Mouse (Mus musculus) retina, adult 2 months (tissue): Measurements from ENCODE around the gene Cped1.
"Not testable (repeated sequence)": the region's sequence is repeated elsewhere in the genome, so short reads cannot be mapped to it uniquely, and the experiment has no call there.

Source experiments
- DNase-seq: peaks from one replicate; pipeline ENCODE4 v3.0.0-alpha.2; 2012; ENCODE audit warnings: low read depth, low spot score

Cped1 gene

DNA sequence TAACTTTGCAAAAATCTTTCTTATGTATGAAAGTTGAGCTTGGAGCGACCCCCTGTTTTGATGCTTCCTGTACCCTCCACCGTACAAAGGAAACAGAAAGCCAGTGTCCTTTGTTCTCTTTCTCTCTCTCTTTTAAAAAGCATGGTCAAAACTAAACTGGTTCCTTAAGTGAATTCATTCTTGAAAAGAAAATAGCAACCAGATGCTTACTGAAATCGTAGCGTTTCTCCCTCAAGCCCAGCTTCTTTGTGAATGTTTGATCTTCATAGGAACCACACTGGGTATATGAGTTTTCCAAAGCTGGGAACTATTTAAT lies 40.6 kb downstream of the Cped1 start:
- no peak for DNase-seq

DNA sequence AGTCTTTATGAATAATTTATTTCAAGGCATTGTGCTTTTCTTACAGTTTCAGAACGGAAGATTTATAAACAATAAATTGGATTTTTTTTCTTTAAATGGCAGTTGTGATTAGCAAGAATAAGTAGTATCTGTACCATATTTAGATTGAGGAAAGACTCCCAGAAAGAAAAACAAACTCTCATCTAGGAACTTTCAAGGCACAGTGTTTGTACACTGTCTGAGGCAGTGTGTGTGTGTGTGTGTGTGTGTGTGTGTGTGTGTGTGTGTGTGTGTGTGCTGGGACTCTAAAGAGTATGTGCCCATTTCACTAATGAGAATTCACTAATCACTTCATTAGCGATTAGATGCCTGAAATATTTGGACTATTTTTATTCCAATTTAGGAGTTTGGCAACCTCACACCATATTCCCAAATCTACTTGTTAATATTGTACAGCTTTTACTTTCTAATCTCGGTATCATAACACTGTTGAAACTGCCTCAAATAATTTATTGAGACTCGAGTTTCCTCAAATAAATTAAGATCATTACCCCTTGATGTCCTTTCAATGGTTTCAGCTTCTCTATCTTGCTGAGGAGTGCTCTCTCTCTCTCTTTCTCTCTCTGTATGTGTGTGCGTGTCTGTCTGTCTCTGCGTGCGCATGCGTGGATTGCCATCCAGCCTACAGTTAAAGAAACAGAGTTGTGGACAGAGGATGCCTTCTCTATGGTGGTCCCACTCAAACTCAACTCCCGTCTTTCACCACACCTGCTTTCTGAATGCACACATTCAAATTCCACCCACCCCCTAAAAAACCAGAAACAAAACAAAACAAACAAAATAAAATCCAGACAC lies 41.3 kb downstream of the Cped1 start:
- DNase-seq = no peak

DNA sequence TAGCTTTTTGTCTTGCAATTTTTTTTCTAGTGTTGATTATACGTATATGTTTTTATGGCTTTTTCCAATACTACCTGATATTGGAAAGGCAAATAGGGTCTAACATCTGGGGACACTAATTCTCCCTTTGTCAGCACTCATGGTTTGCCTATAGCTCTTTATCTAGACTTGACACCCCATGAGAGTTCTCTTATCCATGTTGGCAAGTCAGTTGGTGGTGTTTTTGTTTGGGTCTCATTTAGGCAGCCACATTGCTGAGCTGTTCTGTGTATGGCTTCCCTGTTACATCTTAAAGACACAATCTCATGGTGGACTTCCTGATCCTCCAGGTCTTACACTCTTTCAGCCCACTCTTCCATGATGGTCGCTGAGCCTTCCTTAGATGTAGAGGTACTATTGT lies 42.1 kb downstream of the Cped1 start:
- DNase-seq = no peak

DNA sequence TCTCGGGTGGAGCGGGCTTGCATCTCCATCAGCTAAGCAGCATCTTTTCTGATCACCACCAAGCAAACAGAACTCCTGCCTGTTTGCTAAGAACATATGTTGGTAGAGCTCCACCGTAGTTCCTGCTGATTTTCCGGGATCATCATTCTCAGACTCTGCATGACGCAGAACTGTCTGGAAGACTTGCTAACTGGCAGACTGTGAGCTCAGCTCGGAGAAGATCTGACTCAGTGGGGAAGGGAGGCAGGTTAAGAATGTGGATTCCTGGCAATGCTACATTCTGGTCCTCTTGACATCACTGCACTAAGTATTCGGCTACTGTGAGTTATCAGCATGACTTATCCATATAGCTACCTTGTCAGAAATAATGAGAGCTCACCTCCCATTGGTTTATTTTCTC lies 44.7 kb downstream of the Cped1 start:
- no peak for DNase-seq

DNA sequence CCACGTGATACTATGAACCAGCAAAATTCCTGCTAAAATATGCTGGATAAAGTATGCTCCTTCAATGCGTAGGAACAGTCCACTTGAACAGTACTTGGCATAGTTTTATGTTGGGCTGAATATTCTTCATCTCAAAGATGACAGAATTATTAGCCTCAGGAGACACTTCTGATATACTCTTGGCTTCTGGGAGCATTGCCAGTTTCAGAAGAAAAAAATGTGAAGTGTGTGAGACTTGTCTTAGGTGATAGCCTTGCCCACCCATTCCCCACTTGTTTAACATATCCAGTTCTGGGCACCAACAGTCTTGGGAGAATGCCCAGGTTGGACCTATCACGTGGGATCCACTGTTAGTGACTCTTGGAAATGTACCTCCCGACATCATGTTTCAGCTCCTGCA lies 47.5 kb downstream of the Cped1 start:
- DNase-seq = no peak

DNA sequence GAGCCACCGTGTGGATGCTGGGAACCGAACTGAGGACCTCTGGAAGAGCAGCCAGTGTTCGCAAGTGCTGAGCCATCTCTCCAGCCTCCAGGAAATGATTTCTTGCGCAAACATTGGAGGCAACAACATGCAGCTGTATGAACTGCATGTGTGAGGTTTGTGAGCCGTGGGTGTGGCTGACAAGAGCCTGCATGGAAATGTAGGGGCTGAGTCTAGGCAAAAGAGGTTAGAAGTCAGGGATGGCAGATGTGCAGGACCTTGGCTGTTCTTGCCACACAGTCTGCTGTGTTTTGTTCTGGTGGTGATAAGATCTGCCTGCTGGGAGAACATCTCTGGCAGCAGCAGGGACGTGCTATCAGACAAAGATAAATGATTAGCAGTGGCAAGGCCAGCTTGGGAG lies 49.7 kb downstream of the Cped1 start:
- no peak for DNase-seq

DNA sequence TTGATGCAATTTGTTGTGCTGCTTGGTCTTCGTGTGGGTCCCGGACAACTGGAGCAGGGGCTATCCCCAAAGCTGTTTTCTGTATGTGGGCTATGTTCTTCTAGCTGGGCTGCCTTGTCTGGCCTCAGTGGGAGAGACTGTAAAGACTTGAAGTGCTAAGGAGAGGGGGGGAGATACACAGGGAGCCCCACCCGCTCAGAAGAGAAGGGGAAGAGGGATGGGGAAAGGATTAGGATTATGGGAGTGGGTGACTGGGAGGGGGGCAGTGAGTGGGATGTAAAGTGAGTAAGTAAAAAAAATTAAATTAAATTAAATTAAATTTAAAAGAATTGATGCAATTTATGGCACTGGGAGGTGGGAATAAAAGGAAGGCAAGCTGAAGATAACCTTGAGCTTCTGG lies 50.2 kb downstream of the Cped1 start:
- DNase-seq = no peak

DNA sequence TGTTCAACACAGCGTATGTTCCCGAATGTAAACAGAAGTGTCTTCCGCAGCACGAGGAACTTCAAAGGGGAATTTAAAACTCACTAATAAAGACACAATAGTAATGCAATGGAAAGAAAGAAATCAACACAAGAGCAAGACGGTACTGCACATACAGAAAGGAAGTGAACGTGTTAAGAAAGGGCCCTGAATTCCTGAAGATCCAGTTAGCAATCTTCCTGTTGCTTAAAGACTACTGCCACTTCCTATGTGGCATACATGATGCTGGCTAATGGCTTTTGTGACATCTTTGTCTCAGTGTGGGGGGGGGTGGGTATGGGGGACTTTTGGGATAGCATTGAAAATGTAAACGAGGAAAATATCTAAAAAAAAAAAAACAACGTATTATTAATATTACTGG lies 50.7 kb downstream of the Cped1 start:
- DNase-seq = no peak

DNA sequence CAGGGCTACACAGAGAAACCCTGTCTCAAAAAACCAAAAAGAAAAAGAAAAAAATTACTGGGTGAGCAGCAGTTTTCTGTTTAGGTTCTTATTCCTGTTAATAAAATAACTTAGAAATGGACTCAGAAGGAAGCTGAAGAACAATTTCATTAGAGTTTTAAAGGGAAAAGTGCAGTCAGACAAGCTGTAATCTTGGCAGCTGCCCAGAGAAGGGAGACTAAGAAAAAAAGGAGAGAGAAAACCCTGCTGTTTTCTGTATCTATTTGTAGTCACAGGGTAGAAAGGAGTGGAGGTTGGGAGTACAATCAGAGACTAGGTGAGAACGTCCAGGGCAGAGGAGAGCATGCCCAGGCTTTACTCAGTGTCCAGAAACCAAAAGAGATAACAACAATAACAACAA lies 51.2 kb downstream of the Cped1 start:
- no peak for DNase-seq

DNA sequence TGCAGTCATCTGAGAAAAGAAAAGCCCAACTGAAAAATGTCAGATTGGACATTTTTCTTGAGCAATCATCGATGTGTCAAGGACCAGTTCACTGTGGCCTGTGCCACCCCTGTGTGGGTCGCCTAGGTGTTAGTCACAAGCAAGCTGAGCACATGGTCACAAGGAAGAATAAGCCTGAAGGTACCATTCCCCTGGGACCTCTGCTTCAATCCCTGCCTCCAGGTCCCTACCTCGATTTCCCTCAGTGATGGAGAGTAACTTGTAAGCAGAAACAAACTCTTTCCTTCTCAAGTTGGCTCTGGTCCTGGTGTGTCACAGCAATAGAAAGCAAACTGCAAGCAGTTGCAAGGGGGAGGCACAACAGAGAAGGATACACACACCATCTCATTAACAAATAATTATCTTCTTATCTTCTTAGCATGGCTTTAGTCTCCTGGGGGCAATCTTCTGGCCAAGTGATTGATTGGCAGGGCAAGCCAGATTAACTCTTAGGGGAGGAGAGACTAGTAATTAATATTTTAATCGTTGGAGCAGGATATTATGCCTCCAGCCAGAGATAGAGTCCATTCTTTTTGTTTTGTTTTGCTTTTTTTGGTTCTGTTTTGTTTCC lies 51.8 kb downstream of the Cped1 start:
- DNase-seq = no peak

DNA sequence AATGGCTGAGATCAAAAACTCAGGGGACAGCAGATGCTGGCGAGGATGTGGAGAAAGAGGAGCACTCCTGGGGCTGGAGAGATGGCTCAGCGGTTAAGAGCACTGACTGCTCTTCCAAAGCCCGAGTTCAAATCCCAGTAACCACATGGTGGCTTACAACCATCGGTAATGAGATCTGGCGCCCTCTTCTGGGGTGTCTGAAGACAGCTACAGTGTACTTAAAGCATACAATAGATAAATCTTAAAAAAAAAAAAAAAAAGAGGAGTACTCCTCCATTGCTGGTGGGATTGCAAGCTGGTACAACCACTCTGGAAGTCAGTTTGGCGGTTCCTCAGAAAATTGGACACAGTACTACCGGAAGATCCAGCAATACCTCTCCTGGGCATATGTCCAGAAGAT lies 54.0 kb downstream of the Cped1 start:
- DNase-seq = not testable (repeated sequence)

DNA sequence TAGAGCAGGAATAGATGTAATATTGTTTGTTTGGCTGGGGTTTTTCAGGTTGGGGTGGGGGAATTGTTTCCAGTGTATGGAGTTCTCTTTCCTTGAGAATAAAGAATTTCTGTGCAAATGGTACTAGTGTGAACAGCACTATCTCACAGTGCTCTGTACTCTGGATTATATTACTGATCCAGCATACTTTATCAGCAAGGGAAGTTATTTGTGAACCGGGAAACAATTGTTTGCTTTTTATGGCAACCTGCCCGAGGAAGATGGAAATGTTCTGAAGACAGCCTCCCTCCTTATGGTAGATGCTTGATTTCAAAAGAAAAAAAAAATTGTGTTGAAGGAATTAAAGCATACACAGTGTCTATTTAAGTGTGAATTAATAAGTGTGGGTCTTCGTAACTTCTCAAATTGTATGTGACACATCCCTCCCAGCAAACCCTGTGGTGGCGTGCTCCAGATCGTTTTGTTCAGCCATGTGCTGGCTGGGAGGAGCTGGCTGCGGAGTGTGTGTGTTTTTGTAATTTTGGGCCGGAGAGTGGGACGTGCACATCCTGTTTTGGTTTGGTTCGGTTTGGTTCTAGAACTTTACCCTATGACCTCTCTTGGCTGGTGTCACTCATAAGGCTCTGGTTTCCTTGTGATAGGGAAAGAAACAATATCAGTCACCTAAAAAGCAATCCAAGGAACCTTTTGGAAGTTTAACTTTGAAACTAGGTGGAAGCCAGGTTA lies 59.3 kb downstream of the Cped1 start:
- no peak for DNase-seq

DNA sequence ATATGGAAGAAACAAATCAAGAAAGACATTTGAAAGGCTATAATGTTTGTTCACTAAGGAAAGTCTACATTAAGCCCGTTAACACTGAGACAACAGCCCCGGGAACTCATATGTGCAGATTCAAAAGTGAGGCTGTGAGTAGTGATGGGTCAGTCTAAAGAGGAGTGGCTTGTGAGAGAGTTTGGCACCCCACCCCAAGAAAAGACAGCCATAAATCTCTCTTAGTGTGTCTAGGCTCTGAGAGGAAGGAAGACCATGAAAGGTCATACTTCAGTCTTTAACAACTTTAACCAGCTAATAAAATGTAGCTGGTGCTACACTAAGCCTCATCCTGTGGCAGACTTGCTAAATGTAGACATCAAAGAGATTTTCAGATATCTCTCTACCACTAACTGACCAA lies 61.4 kb downstream of the Cped1 start:
- no peak for DNase-seq

DNA sequence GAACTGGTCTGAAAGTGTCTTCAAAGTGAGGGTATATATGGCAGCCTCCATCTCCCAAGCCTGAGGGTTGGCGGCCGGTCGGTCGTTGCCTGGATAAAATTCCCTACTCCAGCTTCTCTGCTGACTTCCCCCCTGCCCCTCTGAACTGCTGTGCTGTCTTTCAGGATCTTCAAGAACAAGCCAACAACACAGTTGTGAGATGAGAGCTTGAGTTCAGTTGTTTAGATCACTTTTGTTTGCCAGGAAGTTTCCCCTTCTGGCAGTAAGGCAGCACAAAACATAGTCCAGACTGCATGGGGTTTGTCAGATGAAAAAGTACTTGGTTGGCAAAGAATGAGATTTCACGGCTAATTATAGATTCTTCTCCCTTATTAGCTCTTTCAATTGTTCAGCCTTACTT lies 63.4 kb downstream of the Cped1 start:
- DNase-seq = no peak

DNA sequence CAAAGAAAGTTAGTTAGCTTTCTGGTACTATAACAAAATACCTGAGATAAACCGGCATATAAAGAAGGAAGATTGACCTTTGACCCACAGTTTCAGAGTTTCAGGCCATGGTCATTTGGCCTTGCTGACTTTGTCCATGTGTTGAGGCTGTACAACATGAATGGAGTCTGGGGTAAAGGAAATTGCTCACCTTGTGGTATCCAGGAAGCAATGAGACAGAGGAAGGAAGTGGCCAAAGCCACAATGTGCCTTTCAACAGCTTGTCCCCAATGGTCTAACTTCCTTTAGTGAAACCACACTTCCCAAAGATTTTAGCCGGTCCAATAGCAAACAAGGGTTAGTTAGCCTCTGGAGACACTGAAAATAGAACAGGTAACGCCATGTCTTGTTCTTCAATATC lies 65.8 kb downstream of the Cped1 start:
- no peak for DNase-seq

DNA sequence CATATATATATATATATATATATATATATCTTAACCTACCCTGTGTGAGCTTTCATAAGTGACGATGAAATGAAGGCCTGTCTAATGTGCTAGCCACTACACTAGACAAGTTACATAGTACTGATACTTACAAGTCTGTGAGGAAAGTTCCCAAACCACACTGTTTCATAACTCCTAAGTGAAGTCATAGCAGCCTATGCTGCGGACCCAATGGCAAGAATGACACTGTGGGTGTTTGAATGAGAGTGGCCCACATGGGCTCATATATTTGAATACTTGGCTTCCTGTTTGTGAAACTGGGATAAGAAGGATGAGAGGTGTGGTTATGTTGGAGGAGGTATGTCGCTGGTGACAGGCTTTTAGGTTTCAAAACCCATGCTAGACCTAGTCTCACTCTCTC lies 67.3 kb downstream of the Cped1 start:
- DNase-seq = no peak

DNA sequence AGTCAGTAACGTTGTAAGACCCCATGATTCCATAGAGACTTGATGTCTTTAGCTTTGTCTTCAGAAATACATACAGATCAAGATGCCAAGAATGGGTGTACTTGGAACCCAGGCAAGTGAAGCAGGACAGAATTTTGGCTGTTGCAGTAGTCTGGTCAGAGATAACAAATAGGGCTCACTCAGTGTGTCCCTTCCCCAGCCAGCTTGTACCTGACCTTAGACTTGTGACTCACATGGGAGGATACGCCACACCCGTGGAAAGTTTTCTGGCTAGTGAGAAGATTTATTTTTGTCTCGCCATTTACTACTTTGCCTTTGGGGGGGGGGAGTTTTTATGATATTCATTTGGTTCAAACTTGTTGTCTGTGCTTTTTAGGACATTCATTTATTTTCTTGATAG lies 78.6 kb downstream of the Cped1 start:
- DNase-seq = no peak

DNA sequence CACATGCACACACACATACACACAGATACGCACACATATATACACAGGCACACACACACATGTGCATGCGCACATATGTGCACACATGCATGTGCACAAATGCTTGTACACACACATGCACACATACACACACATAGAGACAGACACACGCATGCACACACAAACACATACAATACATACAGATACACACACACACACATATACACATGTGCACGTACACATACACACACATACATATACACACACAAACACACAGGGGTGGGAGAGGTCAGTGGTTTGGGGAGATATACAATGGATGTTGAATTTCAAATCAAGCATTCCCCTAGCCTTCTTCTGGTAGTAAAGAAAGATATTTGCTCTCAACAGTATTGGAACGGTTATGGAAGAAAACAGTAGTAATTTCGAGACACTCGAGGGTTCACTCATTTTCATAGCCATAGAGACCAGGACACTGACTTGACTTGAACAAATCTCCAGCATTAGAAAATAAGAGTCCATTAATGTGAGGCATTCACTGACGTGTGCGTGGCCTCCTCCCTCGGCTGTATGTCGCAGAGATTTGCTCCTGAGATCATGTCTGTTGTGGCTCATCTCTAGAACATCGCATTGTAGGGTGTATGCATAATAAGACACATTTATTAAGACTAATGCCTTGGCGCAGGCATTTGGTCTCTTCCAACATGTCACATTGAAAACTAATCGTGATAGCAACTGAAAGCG lies 85.0 kb downstream of the Cped1 start:
- no peak for DNase-seq

DNA sequence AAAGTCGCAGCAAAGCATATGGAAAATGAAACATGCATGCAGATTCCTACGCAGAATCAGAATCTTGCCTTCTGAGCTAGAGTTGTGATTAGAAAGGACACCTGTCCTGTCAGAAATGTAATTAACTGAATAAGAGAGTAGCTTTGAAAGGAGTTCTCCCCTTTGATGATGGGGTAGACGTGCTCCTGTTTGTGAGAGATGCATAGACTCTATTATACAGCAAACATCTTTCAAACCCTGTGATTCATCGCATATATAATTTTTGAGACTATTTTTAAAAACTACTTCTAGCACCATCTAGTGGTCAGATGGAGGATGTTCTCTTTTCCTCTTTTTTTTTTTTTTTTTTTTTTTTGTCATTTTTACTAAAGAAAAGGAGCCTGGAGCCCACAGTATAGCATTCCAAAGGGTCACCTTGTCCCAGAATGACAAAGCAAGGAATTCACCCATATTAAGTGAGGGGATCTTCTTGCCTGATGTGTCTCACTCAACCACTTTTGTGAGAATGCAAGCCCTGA lies 85.7 kb downstream of the Cped1 start:
- DNase-seq = no peak

DNA sequence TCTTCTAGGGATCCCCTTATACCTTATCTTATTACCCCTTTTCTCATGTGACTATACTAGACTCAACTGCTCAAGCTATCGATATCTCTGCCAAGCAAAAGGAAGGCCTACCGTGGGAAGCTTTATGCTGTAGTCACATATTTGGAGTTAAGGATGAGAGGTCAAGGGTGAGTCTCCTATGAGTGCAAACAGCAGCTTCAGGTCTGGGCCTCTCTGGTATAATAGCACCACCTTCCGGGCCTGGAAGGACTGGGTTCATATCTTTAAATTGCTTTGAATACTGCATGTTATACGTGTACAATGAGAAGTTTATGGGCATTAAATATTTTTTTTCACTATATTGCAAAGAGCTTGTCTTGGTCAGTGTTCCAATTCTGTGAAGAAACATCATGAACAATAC lies 87.0 kb downstream of the Cped1 start:
- no peak for DNase-seq

DNA sequence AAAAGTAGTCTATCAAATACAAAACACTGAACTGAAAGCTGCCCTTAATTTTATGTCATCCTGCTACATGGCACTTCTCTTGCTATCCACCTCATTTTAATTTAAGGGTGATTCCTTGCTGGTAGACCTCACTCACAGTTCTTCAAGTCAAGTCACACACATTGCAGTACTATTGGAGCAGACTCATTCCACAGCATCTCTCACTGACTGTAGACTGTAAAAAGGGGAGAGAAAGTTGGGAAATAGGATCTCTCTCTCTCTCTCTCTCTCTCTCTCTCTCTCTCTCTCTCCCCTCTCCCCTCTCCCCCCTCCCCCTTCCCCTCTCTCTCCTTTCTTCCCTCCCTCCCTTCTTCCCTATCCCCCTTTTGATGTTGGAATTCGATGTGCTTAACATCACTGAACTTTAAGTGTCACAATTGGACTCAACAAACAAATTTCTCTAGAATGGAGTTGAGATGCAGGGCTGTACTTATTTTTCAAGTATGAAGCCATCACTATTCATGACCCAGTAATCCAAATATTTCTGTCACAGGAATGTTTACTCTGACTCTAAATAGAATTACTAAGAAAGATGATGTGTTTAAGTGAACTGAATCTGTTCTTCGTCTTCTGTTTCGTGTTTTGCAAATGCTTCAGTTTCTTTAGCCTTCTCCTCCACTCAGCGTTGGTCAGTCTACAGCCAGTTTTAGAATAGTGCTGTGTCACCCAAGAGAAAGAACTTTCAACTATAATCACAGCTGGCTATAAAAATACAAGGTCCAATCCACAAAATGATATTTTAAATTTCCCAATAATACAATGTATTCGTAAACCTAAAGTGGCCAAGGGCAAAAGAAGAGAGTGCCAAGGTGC lies 88.7 kb downstream of the Cped1 start:
- no peak for DNase-seq
